Mouse (Mus musculus): ENCODE results near the gene Snd1. TPM values are rescaled to one million over a fixed set of nuclear protein-coding genes. Genes with fewer than 3 reads are reported as not detected.

The Snd1 gene
- polyA plus RNA-seq, 1 experiment from 2014 or later = 39.4 TPM

GRCm38 (mm10) chr6:28447937-28448336 lies 27.0 kb upstream of the Snd1 start:
- ATAC-seq = no peak
- Histone ChIP-seq H3K4me2 (replicated peaks; ENCODE audit: low read depth) (no peak overlapping the region), H3K4me3 (ENCODE audit: low read depth, low read length) (no peak overlapping the region), H3K27me3 (replicated peaks; ENCODE audit: control insufficient read depth, insufficient read depth, low read length) (peaks cover 21% of the 10 kb centered on the region), H3K27ac (ENCODE audit: low read depth, low read length) (no peak overlapping the region), H3K9ac (ENCODE audit: low read depth, low read length) (no peak overlapping the region), H3K9me3 (ENCODE audit: control insufficient read depth) (no peaks in the 10 kb centered on the region), H3K36me3 (ENCODE audit: control insufficient read depth, insufficient read depth) (no peaks in the 10 kb centered on the region), H3K4me1 (replicated peaks; ENCODE audit: control insufficient read depth, insufficient read depth, low read length) (no peaks in the 10 kb centered on the region)
- no peak for TF ChIP-seq CTCF (IDR thresholded peaks at IDR 0.05; ENCODE audit: low read depth)
- WGBS = 80% methylated on average over 7 of the region's 7 CpGs

- no peak within 1 kb of the TSS for H3K4me3 ChIP-seq (ENCODE audit: low read depth, low read length)
Measured at GRCm38 (mm10) chr6:28449253-28449652, 25.7 kb upstream of the Snd1 start, which contains the start of gene Pax4. Gene Pax4, minus strand, starts transcription at chr6:28449353.

GRCm38 (mm10) chr6:28450481-28450880 lies 24.5 kb upstream of the Snd1 start:
- Histone ChIP-seq H3K27me3 (replicated peaks; ENCODE audit: control insufficient read depth, insufficient read depth, low read length) (peaks cover 24% of the 10 kb centered on the region), H3K4me1 (replicated peaks; ENCODE audit: control insufficient read depth, insufficient read depth, low read length) (no peaks in the 10 kb centered on the region), H3K9ac (ENCODE audit: low read depth, low read length) (no peak overlapping the region)

More at GRCm38 (mm10) chr6:28449253-28449652, 25.7 kb upstream of the Snd1 start, which contains the start of gene Pax4:
- no peak within 1 kb of the TSS for H3K4me2 ChIP-seq (replicated peaks; ENCODE audit: low read depth)
- H3K9ac ChIP-seq (ENCODE audit: low read depth, low read length) = no peak within 1 kb of the TSS
- no peak for TF ChIP-seq CTCF (IDR thresholded peaks at IDR 0.05; ENCODE audit: low read depth)
- no peaks in the 10 kb centered on the region for H3K4me1 ChIP-seq (replicated peaks; ENCODE audit: control insufficient read depth, insufficient read depth, low read length)
- H3K27ac ChIP-seq (ENCODE audit: low read depth, low read length) = no peak within 1 kb of the TSS
- 82% methylated on average over 2 of the region's 2 CpGs for WGBS
- no peaks in the 10 kb centered on the region for H3K36me3 ChIP-seq (ENCODE audit: control insufficient read depth, insufficient read depth)
- H3K9me3 ChIP-seq (ENCODE audit: control insufficient read depth) = no peaks in the 10 kb centered on the region
- H3K27me3 ChIP-seq (replicated peaks; ENCODE audit: control insufficient read depth, insufficient read depth, low read length) = peaks cover 21% of the 10 kb centered on the region
- ATAC-seq = no peak

GRCm38 (mm10) chr6:28450977-28451376 lies 24.0 kb upstream of the Snd1 start:
- H3K9me3 ChIP-seq (ENCODE audit: control insufficient read depth) = no peaks in the 10 kb centered on the region
- TF ChIP-seq CTCF (IDR thresholded peaks at IDR 0.05; ENCODE audit: low read depth) = no peak
- H3K27ac ChIP-seq (ENCODE audit: low read depth, low read length) = no peak overlapping the region
- ATAC-seq = no peak
- no peak overlapping the region for H3K4me2 ChIP-seq (replicated peaks; ENCODE audit: low read depth)
- peaks cover 24% of the 10 kb centered on the region for H3K27me3 ChIP-seq (replicated peaks; ENCODE audit: control insufficient read depth, insufficient read depth, low read length)
- no peak overlapping the region for H3K4me3 ChIP-seq (ENCODE audit: low read depth, low read length)
- no peaks in the 10 kb centered on the region for H3K36me3 ChIP-seq (ENCODE audit: control insufficient read depth, insufficient read depth)
- no peak overlapping the region for H3K9ac ChIP-seq (ENCODE audit: low read depth, low read length)
- no peaks in the 10 kb centered on the region for H3K4me1 ChIP-seq (replicated peaks; ENCODE audit: control insufficient read depth, insufficient read depth, low read length)
- under 1% methylated on average over 12 of the region's 12 CpGs for WGBS

More at GRCm38 (mm10) chr6:28450481-28450880, 24.5 kb upstream of the Snd1 start:
- H3K4me2 ChIP-seq (replicated peaks; ENCODE audit: low read depth) = no peak overlapping the region
- TF ChIP-seq CTCF (IDR thresholded peaks at IDR 0.05; ENCODE audit: low read depth) = no peak; the same call in 1 of the 2 replicates
- H3K36me3 ChIP-seq (ENCODE audit: control insufficient read depth, insufficient read depth) = no peaks in the 10 kb centered on the region
- WGBS = 12% methylated on average over 5 of the region's 5 CpGs
- no peaks in the 10 kb centered on the region for H3K9me3 ChIP-seq (ENCODE audit: control insufficient read depth)
- H3K27ac ChIP-seq (ENCODE audit: low read depth, low read length) = no peak overlapping the region
- ATAC-seq = no peak
- no peak overlapping the region for H3K4me3 ChIP-seq (ENCODE audit: low read depth, low read length)

- no peak overlapping the region for H3K9ac ChIP-seq (ENCODE audit: low read depth, low read length)
- no peak overlapping the region for H3K4me3 ChIP-seq (ENCODE audit: low read depth, low read length)
- H3K27me3 ChIP-seq (replicated peaks; ENCODE audit: control insufficient read depth, insufficient read depth, low read length) = 0 out of 2 replicates have a peak, but pooled peaks cover 6% of the 10 kb centered on the region
- ATAC-seq = no peak
- H3K36me3 ChIP-seq (ENCODE audit: control insufficient read depth, insufficient read depth) = no peaks in the 10 kb centered on the region
- H3K4me2 ChIP-seq (replicated peaks; ENCODE audit: low read depth) = no peak overlapping the region
- H3K9me3 ChIP-seq (ENCODE audit: control insufficient read depth) = no peaks in the 10 kb centered on the region
- H3K4me1 ChIP-seq (replicated peaks; ENCODE audit: control insufficient read depth, insufficient read depth, low read length) = no peaks in the 10 kb centered on the region
- no peak for TF ChIP-seq CTCF (IDR thresholded peaks at IDR 0.05; ENCODE audit: low read depth)
- no peak overlapping the region for H3K27ac ChIP-seq (ENCODE audit: low read depth, low read length)
Measured at GRCm38 (mm10) chr6:28459221-28459668, 15.7 kb upstream of the Snd1 start.

GRCm38 (mm10) chr6:28460534-28460933 lies 14.4 kb upstream of the Snd1 start:
- no peak for ATAC-seq
- no peak overlapping the region for H3K27ac ChIP-seq (ENCODE audit: low read depth, low read length)
- 7% methylated on average over 5 of the region's 5 CpGs for WGBS
- H3K4me3 ChIP-seq (ENCODE audit: low read depth, low read length) = no peak overlapping the region
- H3K27me3 ChIP-seq (replicated peaks; ENCODE audit: control insufficient read depth, insufficient read depth, low read length) = 0 out of 2 replicates have a peak, but pooled peaks cover 3% of the 10 kb centered on the region
- H3K36me3 ChIP-seq (ENCODE audit: control insufficient read depth, insufficient read depth) = no peaks in the 10 kb centered on the region
- no peaks in the 10 kb centered on the region for H3K9me3 ChIP-seq (ENCODE audit: control insufficient read depth)
- H3K9ac ChIP-seq (ENCODE audit: low read depth, low read length) = no peak overlapping the region
- no peaks in the 10 kb centered on the region for H3K4me1 ChIP-seq (replicated peaks; ENCODE audit: control insufficient read depth, insufficient read depth, low read length)
- peak; percentile 83 for TF ChIP-seq CTCF (IDR thresholded peaks at IDR 0.05; ENCODE audit: low read depth)
- no peak overlapping the region for H3K4me2 ChIP-seq (replicated peaks; ENCODE audit: low read depth)
